Mouse (Mus musculus) C2C12 (cell line): Measurements from ENCODE around the gene Phip. TPM values are rescaled to one million over a fixed set of nuclear protein-coding genes. Genes with fewer than 3 reads are reported as not detected.

Experiments used
- H3K27me3 ChIP-seq: one replicate; pipeline ENCODE4 v1.6.1; 2011; ENCODE audit not compliant: control insufficient read depth, insufficient read depth, insufficient read length
- H3K36me3 ChIP-seq: one replicate; pipeline ENCODE4 v1.6.1; 2011; ENCODE audit not compliant: control insufficient read depth, insufficient read depth
- H3K4me3 ChIP-seq: one replicate; pipeline ENCODE4 v1.5.1; 2011; ENCODE audit warnings: mild to moderate bottlenecking, control low read depth; ENCODE audit not compliant: poor library complexity, insufficient read depth, severe bottlenecking
- H3K79me2 ChIP-seq: one replicate; pipeline ENCODE4 v1.6.1; 2011; ENCODE audit not compliant: control insufficient read depth, insufficient read depth
- H3K79me3 ChIP-seq: one replicate; pipeline ENCODE4 v1.6.1; 2011; ENCODE audit warnings: low read depth, control low read depth
- H3ac ChIP-seq: one replicate; pipeline ENCODE3; 2011; ENCODE audit warnings: low read depth; ENCODE audit not compliant: control insufficient read depth, insufficient read length
- CEBPB ChIP-seq: IDR thresholded peaks from one replicate; pipeline ENCODE4 v1.6.1; 2011; ENCODE audit warnings: low read depth, mild to moderate bottlenecking, control low read depth, moderate library complexity
- CTCF ChIP-seq: IDR thresholded peaks from one replicate; pipeline ENCODE4 v1.5.1; 2011; ENCODE audit not compliant: control insufficient read depth, insufficient read depth, insufficient read length
- FOSL1 ChIP-seq: IDR thresholded peaks from one replicate; pipeline ENCODE4 v1.8.0; 2011; ENCODE audit warnings: mild to moderate bottlenecking, low read length; ENCODE audit not compliant: poor library complexity, insufficient read depth, severe bottlenecking
- MAX ChIP-seq: IDR thresholded peaks from one replicate; pipeline ENCODE4 v1.6.1; 2011; ENCODE audit warnings: mild to moderate bottlenecking, control low read depth
- MYOD1 ChIP-seq: IDR thresholded peaks from one replicate; pipeline ENCODE4 v1.6.1; 2011; ENCODE audit warnings: low read depth; ENCODE audit not compliant: control insufficient read depth, insufficient read length
- MYOG ChIP-seq: IDR thresholded peaks from one replicate; pipeline ENCODE4 v1.6.1; 2011; ENCODE audit not compliant: control insufficient read depth, insufficient read length; ENCODE audit errors: extremely low read depth
- USF1 ChIP-seq: IDR thresholded peaks from one replicate; pipeline ENCODE4 v1.6.1; 2011; ENCODE audit warnings: low read depth, mild to moderate bottlenecking, control low read depth, moderate library complexity
- long read RNA-seq, 2 experiments: library from polyadenylated mRNA; unstranded; transcript quantifications; one replicate each; pipeline ENCODE4 v2.0.0; 2019 to 2020
- polyA plus RNA-seq: library from polyadenylated mRNA; unstranded; fragments of >200 nt; fragmentation: generic; extraction: Trizol; gene quantifications from one replicate; pipeline ENCODE4 v1.2.1, GENCODE M21; 2012; ENCODE audit warnings: missing spikeins

The Phip gene
- 3.6 TPM for polyA plus RNA-seq
- long read RNA-seq, experiment 1, partial matches to known transcripts: 14 of 19 reads
- long read RNA-seq, experiment 1, other reads (novel, unspliced or antisense): 5 of 19 reads
- long read RNA-seq, experiment 2, partial matches to known transcripts: 226 of 281 reads
- long read RNA-seq, experiment 2, other reads (novel, unspliced or antisense): 54 of 281 reads

DNA sequence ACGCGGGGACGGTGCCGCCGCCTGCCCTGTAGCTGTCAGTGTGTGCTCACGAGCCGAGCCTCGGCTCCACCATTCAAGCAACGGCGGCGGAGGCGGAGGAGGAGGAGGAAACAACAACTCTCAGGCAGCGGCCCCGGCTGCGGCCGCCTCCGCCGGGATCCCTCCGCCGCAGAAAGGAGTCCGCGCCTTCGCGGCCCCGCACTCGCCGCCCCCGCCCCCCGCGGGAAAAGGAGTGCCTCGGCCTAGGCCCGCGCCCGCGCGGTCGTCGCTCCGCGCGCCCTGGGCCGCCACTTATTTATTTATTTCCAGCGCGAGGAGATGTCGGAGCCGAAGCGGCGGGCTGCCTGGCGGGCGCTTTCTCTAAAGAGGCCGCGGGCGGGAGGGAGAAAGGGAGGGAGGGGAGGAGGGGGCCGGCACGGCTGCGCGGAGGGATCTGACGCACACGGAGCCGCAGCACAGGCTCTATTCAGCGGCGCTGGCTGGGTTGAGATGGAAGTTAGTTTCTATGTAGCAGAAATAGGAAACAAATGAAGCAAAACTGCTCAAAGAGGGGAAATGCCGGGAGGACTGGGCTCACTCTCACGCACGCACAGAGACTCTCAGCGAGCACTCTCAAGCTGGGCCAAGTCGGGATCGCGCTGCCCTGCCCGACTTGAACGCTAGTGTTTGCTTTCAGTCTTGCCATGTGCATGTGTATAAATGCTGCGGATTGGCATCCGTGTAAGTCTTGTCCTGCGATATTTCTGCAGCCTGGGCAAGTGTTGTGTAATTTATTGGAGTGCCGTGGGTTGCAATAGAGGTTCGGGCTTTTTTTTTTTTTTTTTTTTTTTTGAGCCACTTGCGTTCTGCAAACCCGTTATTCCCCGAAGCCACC is at the start of gene Phip:
Phip (minus strand) TSS at position 175 of the 874 bp plus-strand sequence.
- Histone ChIP-seq H3K79me2 (peaks cover 46% of the 10 kb centered on the region), H3K27me3 (no peaks in the 10 kb centered on the region), H3K36me3 (peaks cover 9% of the 10 kb centered on the region), H3K79me3 (peaks cover 32% of the 10 kb centered on the region), H3K4me3 (peak within 1 kb of the TSS; percentile 63), H3ac (peak within 1 kb of the TSS; percentile 84)
- no peak for TF ChIP-seq USF1
- peak; percentile 16 for TF ChIP-seq MAX
- TF ChIP-seq MYOD1: no peak
- TF ChIP-seq CEBPB: peak; percentile 65
- TF ChIP-seq MYOG: no peak
- TF ChIP-seq CTCF: no peak
- no peak for TF ChIP-seq FOSL1

GRCm38 (mm10) chr9:83023724-83024123 is 48.4 kb upstream of the Phip start:
- Histone ChIP-seq H3K4me3 (no peak overlapping the region), H3K79me2 (no peaks in the 10 kb centered on the region), H3K79me3 (no peaks in the 10 kb centered on the region), H3ac (no peak overlapping the region), H3K27me3 (no peaks in the 10 kb centered on the region), H3K36me3 (no peaks in the 10 kb centered on the region)
- TF ChIP-seq MAX (no peak), CTCF (no peak), MYOD1 (no peak), MYOG (no peak), CEBPB (no peak), FOSL1 (no peak), USF1 (no peak)

- Histone ChIP-seq H3ac (no peak overlapping the region), H3K27me3 (no peaks in the 10 kb centered on the region), H3K36me3 (no peaks in the 10 kb centered on the region), H3K4me3 (no peak overlapping the region), H3K79me3 (no peaks in the 10 kb centered on the region), H3K79me2 (no peaks in the 10 kb centered on the region)
- TF ChIP-seq CTCF: no peak
- no peak for TF ChIP-seq USF1
- no peak for TF ChIP-seq FOSL1
These were observed 39.2 kb upstream of the Phip start for GRCm38 (mm10) chr9:83014516-83014915.

DNA sequence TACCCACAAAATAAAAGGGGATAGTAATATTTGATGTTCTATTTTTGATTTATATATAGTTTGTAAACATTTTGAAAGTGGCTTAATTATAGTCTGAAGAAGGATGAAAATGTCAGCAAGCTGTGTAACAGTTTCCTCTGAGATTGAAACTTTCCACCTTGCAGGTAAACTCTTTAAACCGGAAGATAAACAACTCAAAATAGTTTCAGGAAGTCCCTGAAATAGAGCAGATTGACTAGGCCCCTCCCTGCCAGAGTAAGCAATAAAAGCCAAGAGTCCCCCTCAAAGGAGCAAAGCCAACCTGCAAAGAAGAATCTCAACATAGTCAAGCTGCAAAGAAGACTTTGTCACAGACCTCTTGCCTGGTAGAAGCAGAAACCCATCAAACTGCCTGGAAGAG is 33.0 kb upstream of the Phip start:
- no peak overlapping the region for H3ac ChIP-seq
- no peaks in the 10 kb centered on the region for H3K27me3 ChIP-seq
- no peaks in the 10 kb centered on the region for H3K79me2 ChIP-seq
- no peak overlapping the region for H3K4me3 ChIP-seq
- H3K36me3 ChIP-seq: no peaks in the 10 kb centered on the region
- TF ChIP-seq USF1 (no peak), MYOD1 (no peak), CEBPB (no peak), MAX (no peak), MYOG (no peak), CTCF (no peak)
- no peaks in the 10 kb centered on the region for H3K79me3 ChIP-seq

- TF ChIP-seq MYOG (no peak), CEBPB (no peak), MAX (no peak)
- no peaks in the 10 kb centered on the region for H3K27me3 ChIP-seq
- H3K4me3 ChIP-seq: no peak overlapping the region
- H3ac ChIP-seq: no peak overlapping the region
- H3K79me2 ChIP-seq: no peaks in the 10 kb centered on the region
- no peaks in the 10 kb centered on the region for H3K36me3 ChIP-seq
- no peaks in the 10 kb centered on the region for H3K79me3 ChIP-seq
These were observed 26.0 kb upstream of the Phip start for GRCm38 (mm10) chr9:83001342-83001741.
